Mouse (Mus musculus) testis, adult 2 months (tissue): ENCODE results near the gene Ldb2. TPM values are rescaled to one million over a fixed set of nuclear protein-coding genes. Genes with fewer than 3 reads are reported as not detected.

Experiments used
- H3K27ac ChIP-seq: fragments of 200-500 bp; 2 replicates; pipeline ENCODE4 v1.5.1; 2012; ENCODE audit warnings: low read depth, low read length; ENCODE audit not compliant: control insufficient read depth, insufficient read depth
- H3K27me3 ChIP-seq: fragments of 200-500 bp; 2 replicates; pipeline ENCODE4 v1.6.1; 2012; ENCODE audit warnings: mild to moderate bottlenecking, low read length, moderate library complexity; ENCODE audit not compliant: control insufficient read depth, insufficient read depth
- H3K36me3 ChIP-seq: fragments of 200-500 bp; 2 replicates; pipeline ENCODE4 v1.6.1; 2012; ENCODE audit warnings: mild to moderate bottlenecking, low read length; ENCODE audit not compliant: control insufficient read depth, insufficient read depth
- H3K4me1 ChIP-seq: fragments of 200-500 bp; 2 replicates; pipeline ENCODE4 v1.6.1; 2012; ENCODE audit warnings: low read length; ENCODE audit not compliant: control insufficient read depth, insufficient read depth
- H3K4me3 ChIP-seq: fragments of 200-500 bp; 2 replicates; pipeline ENCODE4 v1.5.1; 2012; ENCODE audit warnings: low read depth, mild to moderate bottlenecking, low read length, moderate library complexity, mixed read lengths; ENCODE audit not compliant: control insufficient read depth
- CTCF ChIP-seq: fragments of 200-500 bp; IDR thresholded peaks from 2 replicates; pipeline ENCODE4 v1.5.1; 2012; ENCODE audit warnings: low read depth, mild to moderate bottlenecking, inconsistent platforms, low read length, moderate library complexity; ENCODE audit not compliant: control insufficient read depth, insufficient read depth, insufficient replicate concordance
- POLR2A ChIP-seq: fragments of 200-500 bp; IDR thresholded peaks from 2 replicates; pipeline ENCODE4 v1.6.1; 2012; ENCODE audit warnings: low read depth, mild to moderate bottlenecking, inconsistent platforms, low read length, moderate library complexity; ENCODE audit not compliant: control insufficient read depth
- polyA plus RNA-seq: library from polyadenylated mRNA; depleted of rRNA; stranded (reverse); fragments of >200 nt; gene quantifications from 2 replicates; pipeline ENCODE4 v1.2.3, GENCODE M21; 2012

The Ldb2 gene
- polyA plus RNA-seq, 1 experiment: 0.99 TPM

DNA sequence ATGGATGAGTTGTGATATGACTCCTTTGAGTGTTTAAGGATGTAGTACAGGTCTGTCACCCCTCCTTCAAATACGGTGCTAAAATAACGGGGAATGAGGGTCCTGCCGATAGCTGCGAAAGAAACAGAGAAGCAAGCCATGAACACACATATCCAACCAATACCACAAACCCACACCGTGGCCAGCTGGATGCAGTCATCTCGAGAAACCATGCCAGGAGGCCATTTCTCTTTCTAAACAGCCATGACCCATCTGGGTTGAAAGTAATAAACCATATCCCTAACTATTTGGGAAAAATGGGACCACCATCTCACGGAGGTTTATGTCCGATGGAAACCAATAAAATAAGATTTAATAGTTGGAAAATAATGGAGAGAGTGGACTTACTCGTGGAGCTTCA is 257.7 kb downstream of the Ldb2 start:
- Histone ChIP-seq H3K4me1 (no peaks in the 10 kb centered on the region), H3K27me3 (no peaks in the 10 kb centered on the region)
- TF ChIP-seq POLR2A: no peak
- no peak for TF ChIP-seq CTCF

DNA sequence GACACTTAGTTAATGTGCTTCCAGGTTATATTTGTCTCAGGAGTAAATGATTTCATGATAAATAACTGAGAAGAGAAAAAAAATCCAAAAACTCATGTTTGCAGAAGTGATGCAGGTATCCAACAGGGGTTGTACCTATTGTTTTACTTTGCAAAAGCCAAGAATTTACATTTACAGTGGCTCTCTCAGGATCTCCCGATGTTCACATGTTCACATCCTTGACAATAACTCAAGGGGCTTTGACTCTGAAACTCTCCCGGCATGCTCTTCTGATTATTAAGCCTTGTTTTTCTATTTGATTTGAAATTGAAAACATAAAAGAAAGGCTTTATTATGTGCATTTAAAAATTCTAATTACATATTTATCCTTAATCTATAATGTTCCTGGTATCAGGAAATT is 260.8 kb downstream of the Ldb2 start:
- TF ChIP-seq POLR2A (no peak), CTCF (no peak)

More for the DNA sequence above, 257.7 kb downstream of the Ldb2 start:
- no peak overlapping the region for H3K27ac ChIP-seq
- no peak overlapping the region for H3K4me3 ChIP-seq
- H3K36me3 ChIP-seq: no peaks in the 10 kb centered on the region

GRCm38 (mm10) chr5:44538000-44538395 is 261.5 kb downstream of the Ldb2 start:
- TF ChIP-seq CTCF (no peak), POLR2A (no peak)

More for the DNA sequence above, 260.8 kb downstream of the Ldb2 start:
- no peaks in the 10 kb centered on the region for H3K27me3 ChIP-seq
- no peaks in the 10 kb centered on the region for H3K36me3 ChIP-seq
- H3K27ac ChIP-seq: no peak overlapping the region
- H3K4me3 ChIP-seq: no peak overlapping the region
- no peaks in the 10 kb centered on the region for H3K4me1 ChIP-seq

GRCm38 (mm10) chr5:44537316-44537999 is 262.0 kb downstream of the Ldb2 start:
- Histone ChIP-seq H3K36me3 (no peaks in the 10 kb centered on the region), H3K4me3 (no peak overlapping the region), H3K27ac (no peak overlapping the region), H3K4me1 (no peaks in the 10 kb centered on the region), H3K27me3 (no peaks in the 10 kb centered on the region)
- no peak for TF ChIP-seq CTCF
- TF ChIP-seq POLR2A: no peak

More at GRCm38 (mm10) chr5:44538000-44538395, 261.5 kb downstream of the Ldb2 start:
- Histone ChIP-seq H3K27ac (no peak overlapping the region), H3K36me3 (no peaks in the 10 kb centered on the region), H3K4me1 (no peaks in the 10 kb centered on the region), H3K27me3 (no peaks in the 10 kb centered on the region), H3K4me3 (no peak overlapping the region)

GRCm38 (mm10) chr5:44529466-44529865 is 270.0 kb downstream of the Ldb2 start:
- H3K27me3 ChIP-seq: no peaks in the 10 kb centered on the region
- H3K4me3 ChIP-seq: no peak overlapping the region
- H3K27ac ChIP-seq: no peak overlapping the region
- H3K4me1 ChIP-seq: no peaks in the 10 kb centered on the region
- H3K36me3 ChIP-seq: no peaks in the 10 kb centered on the region
- TF ChIP-seq CTCF (no peak), POLR2A (no peak)

DNA sequence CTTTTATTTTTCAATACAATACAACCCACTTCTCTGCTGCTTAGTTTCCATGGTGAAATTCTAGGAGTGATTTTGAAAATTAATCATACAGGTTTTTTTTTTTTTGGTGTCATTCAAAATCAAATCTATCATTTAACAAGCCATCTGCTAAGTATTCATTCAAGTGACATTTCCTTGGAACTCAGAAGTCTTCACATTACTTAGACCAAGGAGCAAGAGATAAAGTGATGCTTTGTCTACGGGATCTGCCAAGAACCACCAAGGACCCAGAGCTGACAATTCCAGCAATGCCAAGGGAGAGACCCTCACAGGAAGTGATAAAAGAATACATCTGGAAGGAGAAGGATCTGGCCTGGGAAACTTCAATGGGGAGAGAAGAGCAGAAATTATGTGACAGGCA is 270.5 kb downstream of the Ldb2 start:
- Histone ChIP-seq H3K27ac (no peak overlapping the region), H3K4me3 (no peak overlapping the region), H3K27me3 (no peaks in the 10 kb centered on the region), H3K4me1 (no peaks in the 10 kb centered on the region), H3K36me3 (no peaks in the 10 kb centered on the region)
- TF ChIP-seq CTCF (no peak), POLR2A (no peak)

DNA sequence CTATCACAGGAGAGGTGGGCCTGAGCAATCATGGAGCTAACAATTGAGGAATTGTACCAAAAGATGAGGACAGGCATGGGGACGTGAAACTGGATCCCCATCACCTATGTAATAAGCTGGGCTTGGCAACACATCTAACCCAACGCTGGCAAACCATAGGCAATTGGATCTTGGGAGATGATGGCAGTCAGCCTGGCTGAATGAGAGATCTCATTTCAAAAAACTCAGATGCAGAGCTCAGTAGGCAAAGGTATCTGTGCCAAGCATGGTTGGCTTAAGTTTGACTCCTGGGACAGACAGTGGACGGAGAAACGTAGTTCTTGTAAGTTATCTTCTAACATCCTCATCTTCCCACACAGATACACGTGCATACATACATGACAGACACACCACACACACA is 294.3 kb downstream of the Ldb2 start:
- Histone ChIP-seq H3K27ac (no peak overlapping the region), H3K4me3 (no peak overlapping the region), H3K27me3 (no peaks in the 10 kb centered on the region), H3K36me3 (no peaks in the 10 kb centered on the region), H3K4me1 (no peaks in the 10 kb centered on the region)
- TF ChIP-seq CTCF (no peak), POLR2A (no peak)

DNA sequence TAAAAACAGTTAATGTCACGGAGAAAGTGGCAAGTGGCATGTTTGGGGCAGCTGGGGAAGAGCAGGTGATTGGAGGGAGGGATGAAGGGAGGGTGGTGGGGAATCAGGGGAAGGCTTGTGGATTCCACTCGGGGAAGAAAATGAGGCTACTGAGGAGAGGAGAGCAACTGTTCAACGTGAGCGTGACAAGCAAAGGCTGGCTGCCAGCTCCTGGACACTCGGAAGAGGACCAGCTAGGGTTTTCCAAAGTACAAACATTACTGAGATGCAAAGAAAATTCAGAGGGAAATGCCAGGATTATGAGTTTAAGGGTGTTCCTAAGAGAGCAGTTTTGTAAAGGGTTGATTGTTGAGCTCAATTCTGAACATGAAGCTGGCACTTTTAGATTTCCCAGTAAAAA is 294.7 kb downstream of the Ldb2 start:
- no peak for TF ChIP-seq CTCF
- TF ChIP-seq POLR2A: no peak
- no peaks in the 10 kb centered on the region for H3K27me3 ChIP-seq
- no peak overlapping the region for H3K27ac ChIP-seq
- no peak overlapping the region for H3K4me3 ChIP-seq
- H3K36me3 ChIP-seq: no peaks in the 10 kb centered on the region
- H3K4me1 ChIP-seq: no peaks in the 10 kb centered on the region
